Mouse (Mus musculus): ENCODE data around the gene Sorbs1.

The Sorbs1 gene

GRCm38 (mm10) chr19:40253768-40254167 is 259.8 kb downstream of the Sorbs1 start:
- DNase-seq: no peak

DNA sequence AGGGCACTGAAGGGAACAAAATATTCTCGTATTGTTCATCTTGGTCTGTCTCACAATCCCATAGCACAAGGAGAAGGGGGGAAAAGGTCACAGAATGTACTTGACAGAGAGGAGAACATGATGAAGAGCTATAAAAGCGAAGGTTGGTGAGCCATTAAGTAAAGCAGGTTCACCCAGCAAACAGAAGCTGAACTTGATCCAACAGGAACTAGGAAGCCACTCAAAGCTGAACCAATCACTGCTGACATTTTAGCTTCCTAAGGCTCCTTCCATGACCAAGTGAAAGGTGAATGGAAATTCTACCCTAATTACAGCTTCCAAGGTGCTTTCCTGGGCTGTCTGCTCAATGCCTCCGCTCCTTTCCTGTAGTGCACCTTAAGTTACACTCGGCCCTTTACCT is 262.5 kb downstream of the Sorbs1 start:
- no peak for DNase-seq

DNA sequence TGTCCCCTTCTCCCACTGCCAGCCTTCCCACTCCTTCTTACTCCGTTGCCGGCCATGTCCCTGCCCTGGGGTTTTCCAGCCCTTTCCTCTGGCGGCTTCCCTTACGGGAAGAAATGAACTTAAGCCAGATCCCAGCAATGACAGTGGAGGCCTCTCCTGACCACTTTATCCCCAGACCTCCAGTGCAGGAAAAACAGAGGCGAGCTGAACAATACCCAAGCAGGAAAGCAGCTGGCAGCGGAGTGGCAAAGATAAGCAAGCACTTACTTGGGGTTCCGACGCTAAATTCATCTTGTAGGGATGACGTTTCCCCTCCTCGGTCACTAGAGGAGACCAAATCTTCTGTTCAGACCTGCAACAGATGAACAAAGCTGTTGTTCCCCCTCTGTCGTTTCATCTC is 264.2 kb downstream of the Sorbs1 start:
- no peak for DNase-seq

- no peak for DNase-seq
Observed at GRCm38 (mm10) chr19:40248476-40248875, 265.1 kb downstream of the Sorbs1 start.

DNA sequence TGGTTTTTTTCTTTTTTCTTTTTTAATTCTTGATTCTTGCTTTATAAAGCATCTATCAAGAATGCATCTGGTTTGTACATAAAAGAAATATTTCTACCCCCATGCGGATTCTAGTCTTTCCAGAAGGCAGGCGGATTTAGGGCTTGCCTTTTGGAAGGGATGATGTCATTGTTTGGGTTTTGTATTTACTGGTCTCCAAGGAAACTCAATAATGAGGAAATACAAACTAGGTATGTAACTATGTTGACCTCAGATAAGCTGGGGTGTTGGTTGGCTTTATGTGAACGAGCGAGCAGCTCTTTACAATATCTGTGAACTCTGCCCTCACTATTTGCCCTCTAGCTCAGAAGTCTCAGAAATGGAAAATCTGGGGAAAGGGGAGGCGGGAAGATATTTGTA is 266.3 kb downstream of the Sorbs1 start:
- DNase-seq: no peak

DNA sequence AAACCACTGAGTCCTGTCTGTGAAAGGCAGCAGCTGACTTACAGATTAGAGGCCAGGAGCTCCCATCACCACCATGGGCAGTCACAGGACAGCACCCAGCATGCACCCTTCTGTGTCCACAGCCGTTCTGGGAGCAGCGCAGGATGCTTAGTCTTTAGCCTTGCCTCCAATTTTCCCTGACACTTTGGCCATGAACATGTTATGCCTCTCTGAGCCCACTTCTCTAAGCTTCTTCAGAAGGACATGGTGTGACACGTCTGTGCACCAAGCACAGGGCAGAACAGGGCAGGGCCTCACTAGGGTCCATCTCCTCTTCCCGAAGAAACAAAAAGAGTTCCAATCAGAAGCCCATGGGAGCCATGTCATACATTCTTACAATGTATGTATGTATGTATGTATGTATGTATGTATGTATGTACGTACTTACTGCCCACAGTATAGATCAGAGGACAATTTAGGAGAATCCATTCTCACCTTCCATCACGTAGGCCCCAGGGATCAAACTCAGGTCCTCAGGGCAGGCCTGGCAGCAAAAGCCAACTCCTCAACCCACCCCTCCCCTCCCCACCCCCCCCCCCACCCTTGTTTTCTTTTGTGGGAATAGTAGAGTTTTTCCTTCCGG is 266.8 kb downstream of the Sorbs1 start:
- no peak for DNase-seq

Measured in kidney, postnatal 14 days (tissue).